19 mouse cellular contexts compared by ENCODE assay signal in the genomic region with DNA sequence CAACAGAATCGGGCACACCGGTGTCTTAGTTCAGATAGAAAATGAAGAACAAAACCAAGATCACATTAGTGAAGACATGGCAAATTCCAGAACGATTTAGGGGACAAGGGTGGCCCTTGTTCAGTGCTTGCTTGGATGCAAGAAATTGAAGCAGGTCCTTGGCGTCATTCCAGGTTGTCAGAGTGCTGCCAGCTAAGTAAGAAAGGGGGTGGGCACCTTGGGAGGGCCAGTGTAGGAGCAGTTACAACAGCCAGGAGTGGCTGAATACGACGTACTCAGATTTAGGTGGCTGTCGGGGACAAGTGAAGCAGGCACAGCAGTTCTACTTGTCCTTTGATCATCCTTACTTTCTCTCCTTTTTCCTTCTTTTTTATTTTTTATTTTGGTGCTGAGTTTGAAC. TPM values are rescaled to one million over a fixed set of nuclear protein-coding genes. Genes with fewer than 3 reads are reported as not detected.
DNase-seq lines count a peak whose midpoint lies in the region; ATAC-seq and TF ChIP-seq lines count a peak whose summit lies in the region.
"Had no signal": no experiment of that assay in that cellular context is flagged by ENCODE, and none has a peak within 500 bp of the region (broad histone marks: within the 10 kb centered on the region; RNA-seq: fewer than 3 reads in every experiment).

No protein-coding gene starts in this region.

- 48% methylated on average over 7 of the region's 7 CpGs for WGBS in hindbrain, postnatal 0 days
- WGBS in hindbrain, embryonic 10.5 days, result 89% methylated on average over 7 of the region's 7 CpGs
- WGBS in lung, postnatal 0 days, result 60% methylated on average over 7 of the region's 7 CpGs
- 80% methylated on average over 7 of the region's 7 CpGs for WGBS in stomach, postnatal 0 days

- H3K27me3 ChIP-seq in hindbrain, postnatal 0 days (ENCODE audit: insufficient read depth, low read length), result no peaks in the 10 kb centered on the region
- no peaks in the 10 kb centered on the region for H3K27me3 ChIP-seq in hindbrain, embryonic 10.5 days (ENCODE audit: insufficient read depth, poor library complexity, severe bottlenecking)
- H3K27me3 ChIP-seq in lung, postnatal 0 days (replicated peaks; ENCODE audit: insufficient read depth, low read length), result no peaks in the 10 kb centered on the region
- no peaks in the 10 kb centered on the region for H3K27me3 ChIP-seq in stomach, postnatal 0 days (ENCODE audit: control insufficient read depth, insufficient read depth, low read length)

- DNase-seq in cerebellum, postnatal 10 days, result peak; percentile 48 to 56
- no peak for DNase-seq in cerebellum, adult 9-10 months
- DNase-seq in hindbrain, postnatal 0 days (ENCODE audit: low spot score), result peak; percentile 73
- DNase-seq in hindbrain, embryonic 10.5 days (ENCODE audit: low spot score), result no peak
- peak; percentile 52 for DNase-seq in lung, postnatal 0 days (ENCODE audit: low spot score)
- DNase-seq in lung, postnatal 25 days (ENCODE audit: low spot score), result no peak
- peak; percentile 35 for DNase-seq in brain, adult 2 months (ENCODE audit: low read depth, low spot score)
- no peak for DNase-seq in stomach, postnatal 0 days (ENCODE audit: low spot score)
- DNase-seq: adrenal gland, postnatal 36 days; cerebellum, postnatal 36 days; gastrocnemius, postnatal 36 days; heart, postnatal 14 days; kidney, adult 11 months; kidney, postnatal 14 days; lung, adult 18-20 months; thymus, postnatal 4 days had no signal

- TF ChIP-seq EP300 in lung, postnatal 0 days (IDR thresholded peaks at IDR 0.05), result no peak
- no peak for TF ChIP-seq EP300 in stomach, postnatal 0 days (optimal IDR thresholded peaks at IDR 0.05)

- H3K36me3 ChIP-seq in hindbrain, postnatal 0 days (ENCODE audit: insufficient read depth, low read length), result peaks cover 63% of the 10 kb centered on the region
- H3K36me3 ChIP-seq in hindbrain, embryonic 10.5 days, result peaks cover 100% of the 10 kb centered on the region
- no peaks in the 10 kb centered on the region for H3K36me3 ChIP-seq in lung, postnatal 0 days (ENCODE audit: insufficient read depth, low read length)
- H3K36me3 ChIP-seq in stomach, postnatal 0 days (ENCODE audit: control insufficient read depth, insufficient read depth, low read length), result peaks cover 10% of the 10 kb centered on the region

- H3K4me3 ChIP-seq in hindbrain, postnatal 0 days (ENCODE audit: low read length), result no peak overlapping the region
- no peak overlapping the region for H3K4me3 ChIP-seq in hindbrain, embryonic 10.5 days
- H3K4me3 ChIP-seq in lung, postnatal 0 days (ENCODE audit: low read depth, low read length), result no peak overlapping the region
- H3K4me3 ChIP-seq in stomach, postnatal 0 days (ENCODE audit: low read depth, low read length), result no peak overlapping the region
- H3K4me3 ChIP-seq: erythroblast, embryonic 14.5 days; heart, embryonic 10.5 days had no signal

- H3K9me3 ChIP-seq in hindbrain, postnatal 0 days (ENCODE audit: low read length), result no peaks in the 10 kb centered on the region
- H3K9me3 ChIP-seq in hindbrain, embryonic 10.5 days, result no peaks in the 10 kb centered on the region
- no peaks in the 10 kb centered on the region for H3K9me3 ChIP-seq in lung, postnatal 0 days (ENCODE audit: low read length)
- no peaks in the 10 kb centered on the region for H3K9me3 ChIP-seq in stomach, postnatal 0 days (ENCODE audit: control insufficient read depth, low read length)
- H3K9me3 ChIP-seq: heart, embryonic 10.5 days had no signal

- H3K4me2 ChIP-seq in hindbrain, postnatal 0 days (ENCODE audit: low read depth, low read length), result no peak overlapping the region
- no peak overlapping the region for H3K4me2 ChIP-seq in lung, postnatal 0 days (replicated peaks; ENCODE audit: low read depth, low read length)
- no peak overlapping the region for H3K4me2 ChIP-seq in stomach, postnatal 0 days (replicated peaks; ENCODE audit: low read depth)

- ATAC-seq in hindbrain, postnatal 0 days, result no peak
- no peak for ATAC-seq in lung, postnatal 0 days
- no peak for ATAC-seq in stomach, postnatal 0 days (ENCODE audit: low FRiP score, low TSS enrichment)
- ATAC-seq: hindbrain, embryonic 16.5 days had no signal

- no peak overlapping the region for H3K9ac ChIP-seq in hindbrain, postnatal 0 days (replicated peaks; ENCODE audit: low read length)
- no peak overlapping the region for H3K9ac ChIP-seq in lung, postnatal 0 days (replicated peaks; ENCODE audit: low read depth)
- H3K9ac ChIP-seq in stomach, postnatal 0 days (ENCODE audit: low read length), result no peak overlapping the region

- TF ChIP-seq CTCF in hindbrain, postnatal 0 days (IDR thresholded peaks at IDR 0.05; ENCODE audit: low read depth), result no peak
- TF ChIP-seq CTCF in lung, postnatal 0 days (IDR thresholded peaks at IDR 0.05), result no peak
- no peak for TF ChIP-seq CTCF in stomach, postnatal 0 days (IDR thresholded peaks at IDR 0.05; ENCODE audit: low read depth)

- peak overlapping the region; percentile 2; the same call in 1 of the 2 replicates for H3K27ac ChIP-seq in hindbrain, postnatal 0 days
- no peak overlapping the region for H3K27ac ChIP-seq in hindbrain, embryonic 10.5 days
- H3K27ac ChIP-seq in lung, postnatal 0 days (ENCODE audit: low read length), result no peak overlapping the region
- H3K27ac ChIP-seq in stomach, postnatal 0 days (replicated peaks), result no peak overlapping the region
- H3K27ac ChIP-seq: heart, embryonic 10.5 days had no signal

- no peaks in the 10 kb centered on the region for H3K4me1 ChIP-seq in hindbrain, postnatal 0 days (ENCODE audit: insufficient read depth, low read length)
- no peaks in the 10 kb centered on the region for H3K4me1 ChIP-seq in hindbrain, embryonic 10.5 days (replicated peaks)
- peaks cover 11% of the 10 kb centered on the region for H3K4me1 ChIP-seq in lung, postnatal 0 days (ENCODE audit: insufficient read depth, low read depth, low read length)
- no peaks in the 10 kb centered on the region for H3K4me1 ChIP-seq in stomach, postnatal 0 days (replicated peaks; ENCODE audit: control insufficient read depth, insufficient read depth)
- H3K4me1 ChIP-seq: heart, embryonic 10.5 days had no signal

RNA-seq across cellular contexts. Expression of gene Fads3, which starts 26.3 kb away (rescaled TPM):
- total RNA-seq in hindbrain, postnatal 0 days (2014; rRNA removed), result 52.5 and 59.0 TPM in 2 replicates
- polyA plus RNA-seq in hindbrain, postnatal 0 days (2015; fragmentation: Nextera tagmentation; extraction: Ambion mirVana), result 35.1 and 37.4 TPM in 2 replicates
- polyA plus RNA-seq in hindbrain, embryonic 10.5 days (2016; fragmentation: Nextera tagmentation; extraction: Ambion mirVana), result 6.7 and 8.1 TPM in 2 replicates
- polyA plus RNA-seq in lung, postnatal 0 days (2015; fragmentation: Nextera tagmentation; extraction: Ambion mirVana), result 79.6 and 96.1 TPM in 2 replicates
- 27.5 and 31.2 TPM in 2 replicates for polyA plus RNA-seq in stomach, postnatal 0 days (2015; fragmentation: Nextera tagmentation; extraction: Ambion mirVana)

RNA-seq across cellular contexts. Expression of gene Fads2, which starts 33.8 kb away (rescaled TPM):
- total RNA-seq in hindbrain, postnatal 0 days (2014; rRNA removed), result 318 and 330 TPM in 2 replicates
- 260 and 272 TPM in 2 replicates for polyA plus RNA-seq in hindbrain, postnatal 0 days (2015; fragmentation: Nextera tagmentation; extraction: Ambion mirVana)
- polyA plus RNA-seq in hindbrain, embryonic 10.5 days (2016; fragmentation: Nextera tagmentation; extraction: Ambion mirVana), result 180 and 207 TPM in 2 replicates
- polyA plus RNA-seq in lung, postnatal 0 days (2015; fragmentation: Nextera tagmentation; extraction: Ambion mirVana), result 35.0 and 36.8 TPM in 2 replicates
- 34.6 and 35.3 TPM in 2 replicates for polyA plus RNA-seq in stomach, postnatal 0 days (2015; fragmentation: Nextera tagmentation; extraction: Ambion mirVana)

Comparison
In these comparisons a context has a peak if more than half of its experiments do, and no peak if none do; other contexts are left out.
1. DNase-seq: peak in cerebellum, postnatal 10 days (2 of 2), hindbrain, postnatal 0 days (single experiment), lung, postnatal 0 days (single experiment) and brain, adult 2 months (single experiment); none in cerebellum, adult 9-10 months (single experiment), hindbrain, embryonic 10.5 days (single experiment), lung, postnatal 25 days (single experiment) and stomach, postnatal 0 days (single experiment).